Mouse (Mus musculus) embryonic facial prominence, embryonic 13.5 days (tissue): ENCODE measurements around the gene Padi1. TPM values are rescaled to one million over a fixed set of nuclear protein-coding genes. Genes with fewer than 3 reads are reported as not detected.

Experiments used
- ATAC-seq: fragments of 200-750 bp; cut with Nextera tagmentation; 2 replicates; pipeline ENCODE4 v1.8.0; 2017; ENCODE audit warnings: low read depth; ENCODE audit not compliant: insufficient number of reproducible peaks, insufficient read depth, low FRiP score, low TSS enrichment
- H3K27ac ChIP-seq: fragments of 300-500 bp; sonication (generic); 2 replicates; pipeline ENCODE4 v1.5.1; 2015; ENCODE audit warnings: moderate library complexity, mild to moderate bottlenecking, inconsistent platforms
- H3K27me3 ChIP-seq: fragments of 300-500 bp; sonication (generic); 2 replicates; pipeline ENCODE4 v1.6.1; 2015; ENCODE audit warnings: mild to moderate bottlenecking, inconsistent platforms
- H3K36me3 ChIP-seq: fragments of 300-500 bp; sonication (generic); 2 replicates; pipeline ENCODE4 v1.6.1; 2015; ENCODE audit warnings: mild to moderate bottlenecking, inconsistent platforms
- H3K4me1 ChIP-seq: fragments of 300-500 bp; sonication (generic); 2 replicates; pipeline ENCODE4 v1.6.1; 2015; ENCODE audit warnings: inconsistent platforms
- H3K4me2 ChIP-seq: fragments of 300-500 bp; sonication (generic); 2 replicates; pipeline ENCODE4 v1.6.1; 2015; ENCODE audit warnings: moderate library complexity, mild to moderate bottlenecking, inconsistent platforms
- H3K4me3 ChIP-seq: fragments of 300-500 bp; sonication (generic); 2 replicates; pipeline ENCODE4 v1.5.1; 2015; ENCODE audit warnings: mild to moderate bottlenecking, inconsistent platforms
- H3K9ac ChIP-seq: fragments of 300-500 bp; sonication (generic); 2 replicates; pipeline ENCODE4 v1.6.1; 2015; ENCODE audit warnings: mild to moderate bottlenecking, inconsistent platforms
- H3K9me3 ChIP-seq: fragments of 300-500 bp; sonication (generic); 2 replicates; pipeline ENCODE4 v1.6.1; 2016; ENCODE audit warnings: inconsistent platforms
- WGBS: fragments of 180-500 bp; shearing (Covaris S2); methylation state at CpG from one replicate; pipeline ENCODE4 v1.1.7; 2015; ENCODE audit warnings: mixed read lengths; 5-methylcytosine and 5-hydroxymethylcytosine counted together
- polyA plus RNA-seq: library from polyadenylated mRNA; unstranded; fragments of >200 nt; fragmentation: Nextera tagmentation; extraction: Ambion mirVana; gene quantifications from 2 replicates; pipeline ENCODE4 v1.2.1, GENCODE M21; 2015

Gene Padi1
- polyA plus RNA-seq, 1 experiment from 2014 or later, result 0.07 TPM

DNA sequence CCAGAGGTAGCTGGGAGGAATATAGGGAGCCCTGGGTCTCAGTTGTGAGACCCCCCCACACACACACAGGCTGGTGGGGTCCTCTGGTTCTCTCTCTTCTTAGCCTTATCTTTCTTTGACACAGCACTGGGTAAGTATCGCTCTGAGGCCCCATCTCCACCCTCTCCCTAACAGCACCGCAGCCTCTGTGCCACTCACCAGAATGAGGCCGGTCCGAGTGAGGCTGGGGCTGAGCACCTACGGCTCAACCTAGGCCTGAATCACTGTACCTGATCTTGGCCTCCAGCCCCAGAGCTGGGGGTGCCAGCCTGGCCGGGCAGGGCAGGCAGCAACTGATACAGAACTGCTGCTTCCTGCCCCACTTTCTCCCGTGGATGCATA, 15.2 kb upstream of the Padi1 start:
- Histone ChIP-seq H3K9ac (no peak overlapping the region), H3K4me2 (no peak overlapping the region), H3K4me1 (0 out of 2 replicates have a peak, but pooled peaks cover 3% of the 10 kb centered on the region), H3K9me3 (no peaks in the 10 kb centered on the region; the same call in 1 of the 2 replicates), H3K4me3 (no peak overlapping the region), H3K27ac (no peak overlapping the region), H3K27me3 (no peaks in the 10 kb centered on the region), H3K36me3 (no peaks in the 10 kb centered on the region)
- no peak for ATAC-seq
- WGBS, result 84% methylated on average over 7 of the region's 7 CpGs

DNA sequence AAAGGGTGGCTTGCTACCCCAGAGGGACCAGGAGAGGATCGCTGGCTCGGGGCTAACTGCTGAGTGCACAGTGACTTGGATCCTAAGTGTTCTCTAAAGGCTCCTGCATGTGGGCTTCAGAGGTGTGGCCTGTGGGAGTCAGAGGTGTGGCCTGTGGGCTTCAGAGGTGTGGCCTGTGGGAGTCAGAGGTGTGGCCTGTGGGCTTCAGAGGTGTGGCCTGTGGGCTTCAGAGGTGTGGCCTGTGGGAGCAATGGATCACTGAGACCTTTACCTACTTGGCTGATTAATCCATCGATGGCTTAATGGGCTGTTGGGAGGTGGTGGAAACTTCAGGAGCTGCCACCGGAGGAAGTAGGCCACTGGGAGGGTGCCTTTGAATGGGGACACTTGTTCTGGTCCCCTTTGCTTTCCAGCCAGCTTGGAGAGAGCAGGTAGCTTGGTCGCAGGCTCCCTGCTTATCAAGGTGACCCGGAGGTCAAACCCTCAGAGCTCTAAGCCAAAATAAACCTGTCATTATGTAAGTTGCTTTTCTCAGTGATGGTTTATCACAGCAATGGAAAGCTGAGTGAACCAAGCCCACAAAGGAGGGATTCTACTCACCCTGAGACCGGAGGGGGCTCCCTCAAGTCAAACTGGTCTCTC, 14.7 kb upstream of the Padi1 start:
- Histone ChIP-seq H3K27me3 (no peaks in the 10 kb centered on the region), H3K9me3 (no peaks in the 10 kb centered on the region; the same call in 1 of the 2 replicates), H3K4me3 (no peak overlapping the region), H3K4me1 (0 out of 2 replicates have a peak, but pooled peaks cover 3% of the 10 kb centered on the region), H3K27ac (no peak overlapping the region), H3K9ac (no peak overlapping the region), H3K4me2 (no peak overlapping the region), H3K36me3 (no peaks in the 10 kb centered on the region)
- 56% methylated on average over 7 of the region's 7 CpGs for WGBS
- no peak for ATAC-seq

DNA sequence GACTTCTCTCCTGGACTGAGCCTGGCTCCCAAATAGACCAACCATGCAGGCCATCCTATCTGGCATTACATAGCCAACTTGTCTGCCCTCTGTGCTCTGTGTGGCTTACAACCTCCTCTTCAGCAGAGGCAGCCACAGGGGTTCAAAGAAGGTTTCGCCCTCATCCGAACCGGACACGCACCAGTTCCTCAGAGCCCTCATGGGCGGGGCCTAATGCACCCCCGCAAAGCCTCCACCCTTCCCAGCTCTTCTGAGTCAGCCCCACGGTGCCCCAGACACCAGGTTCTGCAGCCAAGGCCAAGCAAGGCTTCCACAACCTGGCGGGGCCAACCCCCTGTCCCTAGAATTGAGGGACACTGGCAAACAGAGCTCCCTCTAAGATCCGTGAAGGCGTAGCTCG, 13.7 kb upstream of the Padi1 start:
- H3K27ac ChIP-seq, result no peak overlapping the region
- H3K27me3 ChIP-seq, result no peaks in the 10 kb centered on the region
- 0 out of 2 replicates have a peak, but pooled peaks cover 3% of the 10 kb centered on the region for H3K4me1 ChIP-seq
- WGBS, result 79% methylated on average over 11 of the region's 11 CpGs
- no peak overlapping the region for H3K4me2 ChIP-seq
- H3K9ac ChIP-seq, result no peak overlapping the region
- H3K36me3 ChIP-seq, result no peaks in the 10 kb centered on the region
- no peak for ATAC-seq
- H3K9me3 ChIP-seq, result no peaks in the 10 kb centered on the region; the same call in 1 of the 2 replicates
- H3K4me3 ChIP-seq, result no peak overlapping the region

DNA sequence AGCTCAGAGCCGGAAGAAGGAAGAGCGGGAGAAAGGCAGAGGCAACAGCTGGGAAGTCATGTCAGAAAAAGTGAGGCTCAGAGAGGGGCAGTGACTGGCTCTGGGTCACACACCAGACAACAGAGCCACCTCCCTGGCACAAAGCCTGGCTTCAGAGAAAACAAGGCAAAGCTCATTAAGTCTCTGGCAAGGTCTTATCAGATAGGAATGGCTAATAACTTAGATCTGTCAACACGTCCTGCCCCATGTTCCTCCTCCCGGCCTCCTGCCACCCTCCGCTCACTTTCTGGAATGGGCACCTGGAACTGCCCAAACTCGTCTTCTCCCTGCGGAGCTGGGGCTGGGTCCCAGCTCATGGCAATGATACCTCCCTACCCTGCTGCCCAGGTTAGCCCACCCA, 12.2 kb upstream of the Padi1 start:
- no peak overlapping the region for H3K4me2 ChIP-seq
- no peak overlapping the region for H3K4me3 ChIP-seq
- no peak overlapping the region for H3K27ac ChIP-seq
- H3K9me3 ChIP-seq, result no peaks in the 10 kb centered on the region; the same call in 1 of the 2 replicates
- no peak overlapping the region for H3K9ac ChIP-seq
- no peaks in the 10 kb centered on the region for H3K27me3 ChIP-seq
- no peaks in the 10 kb centered on the region for H3K36me3 ChIP-seq
- 0 out of 2 replicates have a peak, but pooled peaks cover 3% of the 10 kb centered on the region for H3K4me1 ChIP-seq
- WGBS, result 81% methylated on average over 7 of the region's 7 CpGs
- ATAC-seq, result no peak

DNA sequence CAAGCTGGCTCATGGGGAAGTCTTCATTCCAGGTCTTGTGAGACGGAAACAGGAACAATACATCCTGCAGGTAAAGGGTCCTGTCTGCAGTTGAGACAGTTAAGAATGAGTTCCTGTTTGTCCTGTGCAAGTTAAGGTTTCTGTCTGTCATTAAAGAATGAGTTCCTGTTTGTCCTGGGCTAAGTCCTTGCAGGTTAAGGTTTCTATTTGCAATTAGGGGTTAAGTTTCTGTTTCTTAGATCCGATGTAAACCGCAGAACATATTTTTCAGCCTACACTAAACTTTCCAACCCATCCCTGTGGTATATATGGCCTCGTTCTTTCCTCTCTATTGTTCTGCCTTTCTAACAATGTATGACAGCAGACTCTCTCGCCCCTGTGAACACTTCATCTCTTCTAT, 11.5 kb upstream of the Padi1 start:
- no peak overlapping the region for H3K4me3 ChIP-seq

DNA sequence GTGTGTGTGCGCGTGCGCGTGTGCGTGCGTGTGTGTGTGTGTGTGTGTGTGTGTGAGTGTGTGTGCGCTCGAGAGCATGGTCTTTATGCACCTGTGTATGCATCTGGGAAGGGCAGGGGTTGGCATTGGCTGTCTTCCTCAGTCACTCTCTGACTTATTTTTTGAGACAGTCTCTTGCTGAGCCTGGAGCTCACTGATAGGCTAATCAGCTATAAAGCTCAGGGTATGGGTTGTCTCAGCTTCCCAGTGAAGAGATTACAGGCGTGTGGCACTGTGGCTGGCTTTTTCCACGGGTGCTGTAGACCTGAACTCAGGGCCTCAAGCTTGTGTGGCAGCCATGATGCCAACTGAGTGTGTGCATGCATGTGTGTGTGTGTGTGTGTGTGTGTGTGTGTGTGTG, 9.6 kb upstream of the Padi1 start:
- Histone ChIP-seq H3K4me3 (no peak overlapping the region), H3K4me1 (0 out of 2 replicates have a peak, but pooled peaks cover 3% of the 10 kb centered on the region), H3K9ac (no peak overlapping the region), H3K9me3 (no peaks in the 10 kb centered on the region; the same call in 1 of the 2 replicates), H3K27me3 (no peaks in the 10 kb centered on the region), H3K27ac (no peak overlapping the region), H3K4me2 (no peak overlapping the region), H3K36me3 (no peaks in the 10 kb centered on the region)
- WGBS, result 89% methylated on average over 10 of the region's 10 CpGs
- no peak for ATAC-seq

More for the DNA sequence above, 11.5 kb upstream of the Padi1 start:
- Histone ChIP-seq H3K27me3 (no peaks in the 10 kb centered on the region), H3K36me3 (no peaks in the 10 kb centered on the region), H3K4me1 (0 out of 2 replicates have a peak, but pooled peaks cover 3% of the 10 kb centered on the region), H3K4me2 (no peak overlapping the region), H3K9ac (no peak overlapping the region), H3K9me3 (no peaks in the 10 kb centered on the region; the same call in 1 of the 2 replicates), H3K27ac (no peak overlapping the region)
- ATAC-seq, result no peak
- 72% methylated on average over 5 of the region's 5 CpGs for WGBS

DNA sequence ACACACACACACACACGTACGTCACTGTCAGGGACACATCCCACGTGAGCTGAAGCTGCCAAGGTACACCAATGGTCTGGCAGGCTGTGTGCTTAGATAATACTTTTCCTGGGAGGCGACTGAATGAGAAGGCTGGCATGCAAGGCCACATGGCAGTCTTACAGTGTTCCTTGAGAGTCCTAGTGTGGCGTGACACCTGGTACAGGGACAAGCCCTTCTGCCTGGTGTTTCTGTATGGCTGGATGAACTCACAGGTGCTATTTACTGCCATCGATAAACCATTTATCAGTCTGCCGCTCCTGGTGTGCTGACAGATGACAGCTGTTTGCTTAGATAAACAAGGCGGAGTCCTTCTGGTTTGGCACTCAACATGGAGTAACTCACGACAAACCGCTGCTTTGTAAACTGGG, 8.9 kb upstream of the Padi1 start:
- Histone ChIP-seq H3K27ac (no peak overlapping the region), H3K36me3 (no peaks in the 10 kb centered on the region), H3K4me3 (no peak overlapping the region), H3K27me3 (no peaks in the 10 kb centered on the region), H3K4me1 (0 out of 2 replicates have a peak, but pooled peaks cover 2% of the 10 kb centered on the region), H3K9me3 (no peaks in the 10 kb centered on the region; the same call in 1 of the 2 replicates), H3K9ac (no peak overlapping the region), H3K4me2 (no peak overlapping the region)
- WGBS, result 75% methylated on average over 10 of the region's 10 CpGs
- ATAC-seq, result no peak

DNA sequence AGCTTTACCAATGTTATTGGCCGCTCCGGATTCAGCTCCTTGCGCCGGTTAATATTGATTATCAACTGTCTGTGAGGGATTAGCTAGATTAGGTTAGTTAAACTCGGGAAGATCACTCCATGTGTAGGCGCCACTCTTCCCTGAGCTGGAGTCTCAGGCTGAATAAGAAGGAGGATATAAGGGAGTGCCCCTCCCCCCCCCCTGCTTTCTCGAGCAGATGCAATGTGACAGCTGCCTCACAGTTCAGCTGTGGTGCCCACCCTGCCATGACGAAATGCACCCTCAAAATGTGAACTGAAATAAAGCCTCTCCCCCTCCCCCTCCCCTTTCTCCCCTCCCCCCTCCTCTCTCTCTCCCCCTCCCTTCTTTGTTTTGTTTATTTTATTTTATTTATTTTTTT, 8.0 kb upstream of the Padi1 start:
- H3K4me2 ChIP-seq, result no peak overlapping the region
- H3K27ac ChIP-seq, result no peak overlapping the region
- H3K4me3 ChIP-seq, result no peak overlapping the region
- no peaks in the 10 kb centered on the region for H3K27me3 ChIP-seq
- H3K9ac ChIP-seq, result no peak overlapping the region
- no peaks in the 10 kb centered on the region for H3K4me1 ChIP-seq
- 57% methylated on average over 8 of the region's 8 CpGs for WGBS
- ATAC-seq, result no peak
- H3K36me3 ChIP-seq, result no peaks in the 10 kb centered on the region
- no peaks in the 10 kb centered on the region for H3K9me3 ChIP-seq

DNA sequence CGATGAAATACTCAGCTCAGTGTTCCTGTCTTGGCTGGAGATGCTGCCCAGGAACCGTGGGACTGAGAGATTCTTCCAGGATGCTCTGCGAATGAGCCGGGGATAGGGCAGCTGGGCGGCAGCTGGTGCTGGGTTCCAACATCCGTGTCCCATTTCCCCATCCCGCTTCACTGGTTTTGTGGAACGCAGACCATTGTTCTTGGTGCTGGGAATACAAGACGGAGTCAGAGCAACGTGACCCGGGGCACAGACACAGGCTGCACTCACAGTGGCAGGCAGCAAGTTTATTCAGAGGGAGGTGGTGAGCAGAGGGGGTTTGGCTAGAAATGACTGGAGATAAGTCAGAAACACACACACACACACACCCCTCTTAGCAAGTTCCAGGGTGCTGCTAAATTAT, 3.7 kb upstream of the Padi1 start:
- no peaks in the 10 kb centered on the region for H3K36me3 ChIP-seq
- ATAC-seq, result no peak
- 78% methylated on average over 11 of the region's 11 CpGs for WGBS
- no peaks in the 10 kb centered on the region for H3K9me3 ChIP-seq
- peaks cover 10% of the 10 kb centered on the region; the same call in 1 of the 2 replicates for H3K4me1 ChIP-seq
- no peak overlapping the region for H3K27ac ChIP-seq
- no peak overlapping the region for H3K9ac ChIP-seq
- H3K27me3 ChIP-seq, result no peaks in the 10 kb centered on the region
- H3K4me3 ChIP-seq, result no peak overlapping the region
- H3K4me2 ChIP-seq, result no peak overlapping the region

DNA sequence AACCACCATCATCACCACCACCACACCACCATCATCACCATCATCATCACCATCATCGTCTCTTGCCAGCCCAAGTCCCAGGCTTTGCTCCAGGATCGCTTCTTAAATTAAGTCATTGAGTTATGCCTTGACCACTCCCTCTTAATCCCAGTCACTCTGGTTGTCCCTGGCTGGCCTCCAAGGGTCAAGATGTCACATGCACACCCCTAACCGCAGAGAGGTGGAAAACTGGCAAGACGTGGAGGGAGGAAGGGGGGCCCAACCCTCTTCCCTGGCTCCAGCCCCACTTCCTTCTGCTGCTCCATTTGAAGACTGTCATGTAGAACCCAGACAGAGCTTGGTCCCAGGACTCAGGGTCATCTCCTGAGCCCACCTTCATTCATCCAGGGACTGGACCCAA, 587 bp downstream of the Padi1 start:
- H3K4me1 ChIP-seq, result peaks cover 10% of the 10 kb centered on the region; the same call in 1 of the 2 replicates
- WGBS, result 69% methylated on average over 4 of the region's 4 CpGs
- ATAC-seq, result no peak

DNA sequence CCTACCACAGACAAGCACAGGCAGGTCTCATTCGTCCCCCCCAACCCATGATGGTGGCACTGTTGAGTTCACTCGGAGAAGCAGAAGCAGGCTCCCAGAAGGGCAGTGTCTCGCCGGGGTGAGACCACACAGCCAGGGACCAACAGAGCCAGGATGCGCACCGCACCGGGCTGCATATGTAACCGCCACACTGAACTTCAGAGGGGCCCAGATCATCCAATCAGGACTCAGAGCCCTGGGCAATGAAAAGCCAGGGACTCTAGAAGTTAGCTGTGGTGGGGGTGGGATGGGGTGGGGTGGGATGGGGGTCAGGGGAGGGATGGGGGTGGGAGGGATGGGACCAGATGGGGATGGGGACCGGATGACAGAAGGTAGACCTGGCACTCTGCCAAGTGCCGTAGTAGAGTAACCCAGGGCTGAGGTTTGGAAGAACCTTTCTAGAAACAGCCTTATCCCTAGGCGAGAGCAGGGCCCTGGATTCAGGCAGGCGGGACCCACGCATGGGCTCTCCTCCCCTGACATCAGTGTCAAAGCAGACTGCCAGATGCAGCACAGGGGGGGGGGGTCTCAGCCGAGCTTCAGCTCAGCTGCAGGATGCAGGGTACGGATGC, 1.8 kb downstream of the Padi1 start:
- Histone ChIP-seq H3K4me3 (no peak overlapping the region), H3K4me1 (peaks cover 10% of the 10 kb centered on the region; the same call in 1 of the 2 replicates), H3K4me2 (no peak overlapping the region), H3K9ac (no peak overlapping the region), H3K9me3 (no peaks in the 10 kb centered on the region), H3K36me3 (no peaks in the 10 kb centered on the region), H3K27ac (0 out of 2 replicates have a peak overlapping the region, but pooled peaks have one; percentile 16), H3K27me3 (no peaks in the 10 kb centered on the region)
- WGBS, result 58% methylated on average over 15 of the region's 15 CpGs
- ATAC-seq, result no peak

More for the DNA sequence above, 587 bp downstream of the Padi1 start:
- Histone ChIP-seq H3K9ac (no peak overlapping the region), H3K9me3 (no peaks in the 10 kb centered on the region), H3K27ac (no peak overlapping the region), H3K4me3 (no peak overlapping the region), H3K36me3 (no peaks in the 10 kb centered on the region), H3K27me3 (no peaks in the 10 kb centered on the region), H3K4me2 (no peak overlapping the region)

DNA sequence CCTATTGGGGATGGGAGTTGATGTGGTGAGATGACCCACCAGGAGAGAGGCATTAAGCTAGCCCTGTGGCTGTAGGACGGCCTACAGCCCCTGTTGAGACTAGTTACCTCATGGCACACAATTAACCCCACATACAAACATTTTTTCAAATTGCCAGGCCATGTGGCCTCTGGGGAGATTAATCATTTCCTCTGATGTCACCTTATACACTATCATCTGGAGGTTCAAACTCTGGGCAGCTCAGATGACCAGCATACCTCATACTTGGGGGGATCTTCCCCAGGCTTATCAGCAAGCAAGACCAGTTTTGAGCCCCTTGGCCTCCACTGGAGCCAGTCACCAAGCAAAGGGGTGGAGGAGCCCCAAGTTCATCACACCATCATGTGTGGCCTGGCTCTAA, 2.7 kb downstream of the Padi1 start:
- H3K27ac ChIP-seq, result no peak overlapping the region
- H3K4me1 ChIP-seq, result peaks cover 10% of the 10 kb centered on the region; the same call in 1 of the 2 replicates
- WGBS, result 61% methylated on average over 1 of the region's 1 CpGs
- no peak overlapping the region for H3K4me2 ChIP-seq
- H3K27me3 ChIP-seq, result 0 out of 2 replicates have a peak, but pooled peaks cover 2% of the 10 kb centered on the region
- no peak overlapping the region for H3K9ac ChIP-seq
- H3K36me3 ChIP-seq, result no peaks in the 10 kb centered on the region
- H3K9me3 ChIP-seq, result no peaks in the 10 kb centered on the region
- ATAC-seq, result no peak
- H3K4me3 ChIP-seq, result no peak overlapping the region
